Mouse (Mus musculus) kidney, postnatal 4 days (tissue): ENCODE measurements at regions not wholly inside any gene's neighbourhood (a gene's known extent, or its start where the extent isn't known, plus 50 kb on each side); places are given as distances from the start of the nearest gene placed in this dataset.

Source experiments
- DNase-seq, 2 experiments: peaks; one replicate each; pipeline ENCODE4 v3.0.0; 2021; ENCODE audit warnings: mixed read lengths in 2 of 2

DNA sequence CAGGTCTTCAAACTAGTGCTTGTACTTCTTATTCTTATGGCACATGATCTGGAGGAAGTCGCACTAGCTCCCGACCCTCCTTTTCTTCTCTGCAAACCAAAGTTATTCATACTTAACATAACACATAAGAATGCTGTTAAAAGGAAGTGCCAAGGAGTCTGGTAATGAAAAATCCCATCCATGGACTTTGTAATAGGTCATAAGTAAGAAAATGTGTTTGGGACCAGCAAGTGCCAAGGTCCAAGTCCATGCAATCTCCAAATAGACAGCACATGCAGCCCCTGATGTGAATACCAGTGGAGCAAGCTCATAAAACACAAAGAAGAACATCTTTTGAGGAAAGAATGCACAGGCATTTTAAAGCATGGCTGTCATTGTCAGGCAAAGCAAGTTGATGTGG is 481.4 kb downstream of the Nuf2 start:
- no peak for DNase-seq

DNA sequence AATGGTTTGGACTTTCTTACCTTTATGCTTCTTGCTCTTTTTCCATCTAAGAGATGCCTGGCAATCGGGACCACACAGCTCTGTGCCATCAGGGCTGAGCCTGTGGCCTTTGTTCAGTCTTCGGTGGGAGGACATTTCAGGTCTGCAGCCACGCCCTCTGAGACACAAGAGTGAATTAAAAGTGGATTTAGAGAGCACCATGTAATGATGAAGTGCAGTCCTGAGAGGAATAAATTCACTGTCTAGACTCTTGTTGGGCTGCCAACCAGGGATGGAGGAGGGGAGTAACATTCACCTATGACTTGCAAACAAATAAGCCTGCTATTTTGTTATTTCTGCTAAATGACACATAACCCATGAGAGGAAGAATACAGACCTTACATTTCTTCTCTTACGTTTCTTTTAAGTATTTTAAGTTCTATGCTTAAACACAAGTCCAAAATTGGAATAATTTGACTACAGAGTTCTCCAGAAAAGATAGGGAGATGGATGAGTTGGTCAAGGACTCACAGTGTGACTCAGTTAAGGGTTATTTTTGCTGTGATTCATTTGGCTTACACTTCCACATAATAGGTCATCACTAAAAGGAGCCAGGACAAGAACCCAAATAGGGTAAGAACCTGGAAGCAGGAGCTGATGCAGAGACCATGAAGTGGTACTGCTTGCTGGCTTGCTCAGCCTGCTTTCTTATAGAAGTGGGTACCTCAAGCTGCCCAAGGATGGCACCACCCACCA is 484.3 kb downstream of the Nuf2 start:
- no peak for DNase-seq

DNA sequence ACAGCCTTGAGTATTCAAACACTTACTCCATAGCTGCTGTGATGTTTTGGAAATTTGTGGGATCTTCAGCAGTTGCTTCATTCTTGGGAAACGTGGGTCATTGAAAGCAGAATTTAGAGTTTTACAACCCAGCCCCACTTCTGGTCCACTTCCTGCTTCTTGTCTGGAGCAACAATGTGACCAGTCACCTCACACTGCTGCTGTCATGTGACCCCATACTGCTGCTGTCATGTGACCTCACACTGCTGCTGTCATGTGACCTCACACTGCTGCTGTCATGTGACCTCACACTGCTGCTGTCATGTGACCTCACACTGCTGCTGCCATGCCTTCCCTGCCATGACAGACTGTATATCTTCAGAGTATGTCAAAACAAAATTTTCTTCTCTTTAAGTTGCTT is 497.7 kb downstream of the Nuf2 start:
- DNase-seq = no peak

- DNase-seq = no peak
Observed at GRCm38 (mm10) chr1:169031849-169032542, 499.3 kb downstream of the Nuf2 start.

DNA sequence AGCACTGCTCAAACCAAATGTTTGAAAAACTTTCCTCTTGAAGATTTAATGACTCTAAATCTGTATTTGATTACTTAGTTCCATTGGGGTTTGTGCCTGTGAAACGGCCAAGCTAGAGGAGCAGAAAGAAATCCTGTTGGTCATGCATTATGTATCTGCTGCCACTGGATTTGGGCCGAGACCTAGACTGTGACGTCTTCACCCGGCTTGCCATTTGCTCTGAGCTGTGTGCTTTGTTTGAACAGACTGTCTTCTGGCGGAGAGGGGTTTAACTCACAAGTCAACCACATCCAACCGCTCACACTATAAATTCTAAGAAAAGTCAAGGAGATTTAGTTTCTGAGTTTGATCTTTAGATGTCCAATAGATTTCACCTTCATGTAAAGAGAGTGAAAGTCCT is 503.6 kb downstream of the Nuf2 start:
- peak; percentile 9 to 18 for DNase-seq

GRCm38 (mm10) chr1:169027241-169027640 is 504.0 kb downstream of the Nuf2 start:
- no peak for DNase-seq

DNA sequence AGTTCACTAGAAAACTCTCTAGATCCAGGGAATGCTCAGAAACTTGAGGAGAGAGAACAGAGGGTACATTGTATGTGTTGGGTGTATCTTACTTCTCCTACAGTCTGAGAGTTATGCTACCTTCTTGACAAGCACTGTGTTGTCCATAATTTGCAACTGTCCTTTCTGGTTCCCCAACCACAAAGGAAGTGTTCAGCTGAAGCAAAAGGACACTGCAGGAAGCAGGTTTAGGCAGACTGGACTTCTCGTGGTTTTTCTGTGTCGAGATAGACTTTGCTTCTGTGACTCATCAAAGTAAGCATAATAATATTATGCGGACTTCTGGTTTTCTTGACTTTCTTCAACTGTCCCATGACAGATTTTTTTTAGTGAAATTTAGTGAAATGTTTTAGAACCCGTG is 506.7 kb downstream of the Nuf2 start:
- DNase-seq = no peak

GRCm38 (mm10) chr1:168991506-168992244 is 539.6 kb downstream of the Nuf2 start:
- peak; percentile 10 to 13 for DNase-seq

DNA sequence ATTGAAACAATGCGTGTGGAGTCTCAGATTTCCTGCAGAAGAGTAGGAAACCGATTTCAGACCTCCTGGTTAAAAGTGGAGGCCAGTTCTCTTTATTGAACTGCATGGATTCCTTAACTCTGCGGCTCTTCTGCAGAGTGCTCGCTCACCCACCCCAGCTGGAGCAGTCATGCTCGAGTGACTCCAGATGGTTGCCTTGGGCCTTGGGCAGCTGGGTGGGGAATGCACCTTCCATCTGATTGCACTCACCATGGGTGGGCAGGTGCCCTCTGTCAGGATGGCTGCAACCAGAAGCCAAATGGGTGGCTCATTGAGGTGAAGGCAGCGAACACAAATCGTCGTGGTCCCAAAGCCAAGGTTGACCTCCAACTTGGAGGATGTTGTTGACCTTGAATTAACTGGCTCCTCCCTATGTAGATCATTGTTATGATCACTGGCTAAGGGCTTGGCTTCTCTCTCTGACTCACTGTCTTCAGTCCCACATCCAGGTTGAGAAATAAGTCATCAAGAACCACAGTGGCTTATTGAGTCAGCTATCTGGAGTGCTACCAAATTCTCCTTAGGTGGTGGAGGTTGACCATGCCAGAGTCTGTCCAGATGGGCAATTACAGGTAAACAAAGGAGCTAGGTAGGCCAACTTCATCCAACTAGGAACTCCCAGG is 543.1 kb upstream of the Pbx1 start:
- DNase-seq = peak; percentile 38 to 46

DNA sequence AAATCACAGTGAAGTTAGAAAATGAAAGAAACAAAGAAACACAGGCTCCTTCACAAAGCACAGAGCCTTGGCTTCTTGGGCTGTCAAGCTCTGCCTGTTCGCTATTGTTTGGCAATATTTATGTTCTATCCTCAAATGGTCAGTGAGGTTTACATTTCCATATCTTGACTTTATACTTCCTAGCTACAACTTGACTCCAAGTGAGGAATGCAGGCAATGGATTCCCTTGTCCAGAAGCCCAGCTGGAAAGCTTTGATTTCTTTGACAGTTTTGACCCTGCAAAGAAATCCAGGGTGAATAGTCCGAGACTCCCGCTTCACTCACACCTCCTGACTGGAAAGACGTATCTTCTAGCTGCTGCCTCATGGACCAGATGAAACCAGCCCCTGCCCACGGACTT is 537.3 kb upstream of the Pbx1 start:
- DNase-seq = peak; percentile 9 to 37

- no peak for DNase-seq
Observed at GRCm38 (mm10) chr1:168967334-168967733, 535.3 kb upstream of the Pbx1 start.

GRCm38 (mm10) chr1:168964467-168964904 is 532.4 kb upstream of the Pbx1 start:
- DNase-seq = no peak

- DNase-seq = no peak
Observed at GRCm38 (mm10) chr1:168950947-168951346, 518.9 kb upstream of the Pbx1 start.

DNA sequence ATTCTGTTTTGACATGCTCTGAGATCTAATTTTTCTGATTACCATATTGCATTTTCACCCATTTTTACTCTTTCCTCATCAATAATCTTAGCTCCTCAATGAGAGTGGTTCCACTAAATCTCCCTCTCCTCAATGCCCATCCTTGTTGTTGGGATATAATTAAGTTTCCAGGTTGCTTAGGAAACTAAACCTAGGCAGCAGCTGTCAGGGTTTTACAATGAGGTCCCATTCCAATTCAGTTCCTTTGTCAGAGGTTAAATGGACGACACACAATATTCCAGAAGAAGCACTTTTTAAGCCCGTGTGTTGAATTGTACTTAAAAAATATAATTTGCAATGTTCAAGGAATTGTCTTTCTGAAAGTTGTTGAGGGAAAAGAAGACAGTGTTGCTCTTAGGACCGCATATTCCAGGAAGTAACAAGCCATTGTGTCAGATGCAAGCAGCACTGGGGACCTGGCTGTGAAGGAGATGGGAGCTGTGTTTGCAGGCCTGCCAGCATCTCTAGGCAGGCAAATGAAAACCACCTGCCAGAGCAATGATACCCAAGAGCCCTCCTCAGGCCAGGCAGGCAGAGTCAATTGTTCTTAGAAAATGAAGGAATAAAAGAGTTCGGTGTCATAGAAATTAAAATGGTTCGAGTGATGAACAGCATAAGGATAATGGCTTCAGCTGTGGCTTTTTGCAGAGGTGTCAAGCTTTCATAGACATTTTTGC is 492.2 kb upstream of the Pbx1 start:
- DNase-seq = no peak

DNA sequence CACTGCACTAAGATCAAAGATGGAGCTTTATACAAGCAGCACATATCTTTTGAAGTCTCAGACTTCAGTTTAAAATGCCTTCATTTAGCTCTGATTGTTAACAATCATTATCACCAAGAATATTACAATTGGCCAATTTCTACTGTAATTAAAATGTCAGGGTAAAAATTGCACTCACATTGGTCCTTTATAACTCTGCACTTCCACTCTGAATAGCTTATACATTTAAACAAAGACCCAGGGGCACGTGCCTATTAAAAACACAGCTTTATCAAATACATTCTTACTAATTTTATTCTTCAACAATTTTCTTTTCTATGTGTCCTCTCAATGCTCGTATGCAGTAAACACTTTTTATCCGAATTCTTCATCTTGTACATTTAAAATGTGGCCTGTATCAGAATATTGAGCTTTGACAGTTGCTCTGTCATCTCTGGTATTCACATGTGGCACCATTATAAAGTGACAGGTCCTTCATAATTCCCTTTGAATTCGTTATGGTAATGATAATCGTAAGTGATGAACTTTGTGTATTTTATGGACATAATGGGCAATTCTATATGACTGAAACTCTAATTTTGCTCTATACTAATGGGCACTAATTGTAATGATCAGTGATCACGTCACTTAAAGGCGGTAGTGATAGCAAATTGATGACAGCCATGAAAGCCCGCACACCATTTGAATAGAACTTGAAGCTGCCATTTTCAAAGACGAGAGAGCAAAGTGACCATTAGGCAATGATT is 486.4 kb upstream of the Pbx1 start:
- no peak for DNase-seq

DNA sequence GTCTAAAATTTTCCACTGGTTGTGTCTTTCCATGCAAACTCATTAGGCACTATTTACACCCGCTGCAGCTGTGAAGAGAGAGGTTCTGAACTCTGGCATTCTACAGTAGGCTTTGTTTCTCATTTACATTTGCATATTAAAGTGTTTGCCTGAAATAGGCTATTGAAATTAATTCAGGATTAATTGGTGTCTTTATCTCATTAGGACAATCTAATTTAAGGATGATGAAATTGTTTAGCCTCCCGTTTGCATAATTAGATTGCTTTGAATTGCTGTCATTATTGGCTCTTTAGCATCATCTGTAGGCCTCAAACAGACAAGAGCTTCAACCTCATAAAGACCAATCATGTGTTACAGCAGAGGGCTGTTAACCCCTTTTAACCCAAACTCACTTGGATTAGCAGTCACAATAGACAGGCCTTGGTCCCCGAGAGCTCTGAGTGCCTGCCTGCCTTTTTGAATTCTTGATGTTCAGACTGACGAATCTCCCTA is 476.7 kb upstream of the Pbx1 start:
- no peak for DNase-seq

DNA sequence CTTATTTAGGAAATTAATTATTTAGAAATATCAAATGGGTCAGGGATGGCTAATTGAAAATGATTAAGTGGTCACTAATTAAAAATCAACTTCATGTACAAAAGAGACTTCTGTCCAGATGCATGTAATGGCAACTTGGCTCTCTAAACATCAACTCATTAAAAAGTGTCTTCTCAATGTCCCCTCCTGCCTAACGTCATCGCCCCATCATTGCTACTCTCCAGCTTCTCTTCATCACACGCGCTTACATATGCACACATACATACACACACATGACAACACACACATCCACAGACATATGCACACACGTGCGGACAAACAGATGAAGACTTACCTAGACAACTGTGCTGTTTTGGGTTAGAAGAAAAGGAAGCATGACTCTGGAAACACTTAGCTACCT is 476.1 kb upstream of the Pbx1 start:
- DNase-seq = no peak

- DNase-seq = no peak
Observed at GRCm38 (mm10) chr1:168898483-168898882, 466.4 kb upstream of the Pbx1 start.

- no peak for DNase-seq
Observed at GRCm38 (mm10) chr1:168861577-168861976, 429.5 kb upstream of the Pbx1 start.

GRCm38 (mm10) chr1:168823184-168823583 is 391.1 kb upstream of the Pbx1 start:
- no peak for DNase-seq

DNA sequence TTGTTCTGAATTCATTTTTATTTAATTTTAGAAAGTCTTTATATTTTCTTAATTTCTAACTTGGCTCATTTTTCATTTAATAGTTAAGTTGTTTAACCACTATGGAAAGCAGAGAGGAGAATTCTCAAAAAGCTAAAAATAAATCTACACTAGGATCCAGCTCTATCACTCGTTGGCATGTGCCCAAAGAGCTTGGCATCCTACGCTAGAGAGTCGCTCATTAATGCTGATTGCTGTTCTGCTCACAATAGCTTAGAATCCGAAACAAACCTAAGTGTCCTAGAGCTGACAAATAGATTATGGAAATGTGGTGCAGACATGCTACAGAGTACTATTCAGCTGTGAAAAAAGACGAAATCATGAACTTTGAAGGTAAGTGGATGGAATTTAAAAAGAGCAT is 386.3 kb upstream of the Pbx1 start:
- no peak for DNase-seq

DNA sequence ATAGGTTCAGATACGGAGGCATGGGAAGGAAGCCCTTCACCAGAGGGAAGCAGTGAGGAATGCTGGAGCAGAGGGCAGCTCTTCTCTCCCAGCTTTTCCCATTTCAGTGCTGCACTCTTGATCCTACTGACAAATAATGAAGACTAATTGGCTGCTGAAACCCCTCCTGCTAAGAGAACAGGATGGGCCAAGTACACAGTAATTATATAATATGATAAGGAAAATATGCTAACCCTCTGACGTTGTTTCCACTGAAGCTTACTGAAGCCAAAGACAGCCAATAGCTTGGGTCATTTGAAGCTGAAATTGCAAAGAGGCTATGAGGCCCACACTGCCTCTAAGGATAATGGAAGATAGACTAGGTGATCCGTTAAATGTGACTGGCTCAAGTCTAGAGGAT is 375.0 kb upstream of the Pbx1 start:
- no peak for DNase-seq
